Comparison of ENCODE assay signal across 30 mouse cellular contexts in genomic region chr10:66915801-66916200, GRCm38 (mm10).
DNase-seq lines count a peak whose midpoint lies in the region; ATAC-seq lines count a peak whose summit lies in the region.
"Had no signal": no experiment of that assay in that cellular context is flagged by ENCODE, and none has a peak within 500 bp of the region (broad histone marks: within the 10 kb centered on the region; RNA-seq: fewer than 3 reads in every experiment).

No protein-coding gene starts in this region.

- H3K4me3 ChIP-seq in heart, embryonic 13.5 days = no peak overlapping the region
- H3K4me3 ChIP-seq in midbrain, embryonic 10.5 days = no peak overlapping the region
- no peak overlapping the region for H3K4me3 ChIP-seq in midbrain, embryonic 13.5 days (replicated peaks)
- H3K4me3 ChIP-seq in embryonic facial prominence, embryonic 14.5 days (ENCODE audit: low read depth, low read length) = no peak overlapping the region
- H3K4me3 ChIP-seq: forebrain, embryonic 13.5 days; heart, embryonic 15.5 days; midbrain, embryonic 15.5 days; neural tube, embryonic 15.5 days had no signal

- H3K27me3 ChIP-seq in heart, embryonic 13.5 days (replicated peaks) = no peaks in the 10 kb centered on the region
- peaks cover 15% of the 10 kb centered on the region for H3K27me3 ChIP-seq in midbrain, embryonic 10.5 days (ENCODE audit: low read depth, poor library complexity, severe bottlenecking)
- H3K27me3 ChIP-seq in midbrain, embryonic 13.5 days = no peaks in the 10 kb centered on the region
- no peaks in the 10 kb centered on the region for H3K27me3 ChIP-seq in embryonic facial prominence, embryonic 14.5 days (replicated peaks; ENCODE audit: control insufficient read depth, insufficient read depth, low read length)
- H3K27me3 ChIP-seq: forebrain, embryonic 13.5 days; heart, embryonic 15.5 days; midbrain, embryonic 15.5 days; neural tube, embryonic 15.5 days; Patski had no signal

- peaks cover 59% of the 10 kb centered on the region for H3K4me1 ChIP-seq in heart, embryonic 13.5 days
- peaks cover 50% of the 10 kb centered on the region for H3K4me1 ChIP-seq in midbrain, embryonic 10.5 days
- peaks cover 43% of the 10 kb centered on the region for H3K4me1 ChIP-seq in midbrain, embryonic 13.5 days (replicated peaks)
- H3K4me1 ChIP-seq in embryonic facial prominence, embryonic 14.5 days (ENCODE audit: control insufficient read depth, insufficient read depth, low read length) = peaks cover 32% of the 10 kb centered on the region

- H3K27ac ChIP-seq in heart, embryonic 13.5 days (replicated peaks) = peak overlapping the region; percentile 36; the same call in 1 of the 2 replicates
- H3K27ac ChIP-seq in midbrain, embryonic 10.5 days (replicated peaks) = 0 out of 2 replicates have a peak overlapping the region, but pooled peaks have one; percentile 28
- H3K27ac ChIP-seq in midbrain, embryonic 13.5 days = no peak overlapping the region
- H3K27ac ChIP-seq in embryonic facial prominence, embryonic 14.5 days (replicated peaks; ENCODE audit: low read depth, low read length) = peak overlapping the region; percentile 29; the same call in 1 of the 2 replicates
- H3K27ac ChIP-seq: forebrain, embryonic 13.5 days; heart, embryonic 15.5 days; liver, embryonic 14.5 days; macrophage; midbrain, embryonic 15.5 days; neural tube, embryonic 15.5 days had no signal

- no peak for ATAC-seq in heart, embryonic 13.5 days (ENCODE audit: extremely low read depth, insufficient number of reproducible peaks, low FRiP score, low TSS enrichment)
- no peak for ATAC-seq in midbrain, embryonic 13.5 days
- no peak for ATAC-seq in embryonic facial prominence, embryonic 14.5 days (ENCODE audit: low read depth)
- ATAC-seq: forebrain, embryonic 13.5 days; intestine, embryonic 16.5 days; midbrain, embryonic 15.5 days; Patski had no signal

- WGBS in heart, embryonic 13.5 days = 43% methylated on average over 10 of the region's 10 CpGs
- WGBS in midbrain, embryonic 10.5 days = 85% methylated on average over 10 of the region's 10 CpGs
- WGBS in midbrain, embryonic 13.5 days = 84% methylated on average over 10 of the region's 10 CpGs
- 66% methylated on average over 10 of the region's 10 CpGs for WGBS in embryonic facial prominence, embryonic 14.5 days

- no peak for DNase-seq in heart, adult 11 months
- DNase-seq in midbrain, embryonic 10.5 days (ENCODE audit: low spot score) = no peak
- no peak for DNase-seq in embryonic facial prominence, embryonic 14.5 days (ENCODE audit: low spot score)
- DNase-seq in embryo, embryonic 11 days = no peak
- DNase-seq in adrenal gland, postnatal 36 days = no peak
- DNase-seq: adrenal gland, postnatal 10 days; B cell, adult 2 months; cerebellum, adult 11 months; cerebellum, adult 9-11 months; gastrocnemius, postnatal 10 days; kidney, adult 8-10 months; kidney, postnatal 10 days; layer of hippocampus, adult 9-11 months; liver; lung, adult 2 months; lung, postnatal 10 days; retina, postnatal 1 day; right cerebral cortex, postnatal 14 days; thymus, adult 18-20 months; thymus, postnatal 25 days had no signal

- no peaks in the 10 kb centered on the region for H3K36me3 ChIP-seq in heart, embryonic 13.5 days
- no peaks in the 10 kb centered on the region for H3K36me3 ChIP-seq in midbrain, embryonic 10.5 days
- H3K36me3 ChIP-seq in midbrain, embryonic 13.5 days = no peaks in the 10 kb centered on the region
- H3K36me3 ChIP-seq in embryonic facial prominence, embryonic 14.5 days (ENCODE audit: control insufficient read depth, insufficient read depth, low read length) = no peaks in the 10 kb centered on the region
- H3K36me3 ChIP-seq: heart, embryonic 15.5 days; midbrain, embryonic 15.5 days; neural tube, embryonic 15.5 days had no signal

- peak overlapping the region; percentile 26; the same call in 1 of the 2 replicates for H3K4me2 ChIP-seq in heart, embryonic 13.5 days
- H3K4me2 ChIP-seq in midbrain, embryonic 13.5 days (replicated peaks) = no peak overlapping the region
- no peak overlapping the region for H3K4me2 ChIP-seq in embryonic facial prominence, embryonic 14.5 days (ENCODE audit: low read depth, low read length)
- H3K4me2 ChIP-seq: forebrain, embryonic 13.5 days; heart, embryonic 15.5 days; midbrain, embryonic 15.5 days; neural tube, embryonic 15.5 days had no signal

- no peaks in the 10 kb centered on the region for H3K9me3 ChIP-seq in heart, embryonic 13.5 days
- H3K9me3 ChIP-seq in midbrain, embryonic 10.5 days (replicated peaks) = no peaks in the 10 kb centered on the region
- no peaks in the 10 kb centered on the region for H3K9me3 ChIP-seq in midbrain, embryonic 13.5 days
- H3K9me3 ChIP-seq in embryonic facial prominence, embryonic 14.5 days (ENCODE audit: control insufficient read depth, low read length) = no peaks in the 10 kb centered on the region
- H3K9me3 ChIP-seq: forebrain, embryonic 13.5 days; heart, embryonic 15.5 days; midbrain, embryonic 15.5 days; neural tube, embryonic 15.5 days had no signal

- 0 out of 2 replicates have a peak overlapping the region, but pooled peaks have one; percentile 38 for H3K9ac ChIP-seq in heart, embryonic 13.5 days
- H3K9ac ChIP-seq in midbrain, embryonic 13.5 days (replicated peaks) = no peak overlapping the region
- no peak overlapping the region for H3K9ac ChIP-seq in embryonic facial prominence, embryonic 14.5 days (ENCODE audit: low read depth, low read length)
- H3K9ac ChIP-seq: forebrain, embryonic 13.5 days; heart, embryonic 15.5 days; liver, embryonic 14.5 days; midbrain, embryonic 15.5 days; neural tube, embryonic 15.5 days had no signal
